Mouse (Mus musculus) olfactory bulb, adult 2 months (tissue): ENCODE measurements at regions not wholly inside any gene's neighbourhood (a gene's known extent, or its start where the extent isn't known, plus 50 kb on each side); places are given as distances from the start of the nearest gene placed in this dataset.

Source experiments
- H3K27ac ChIP-seq: fragments of 200-500 bp; 2 replicates; pipeline ENCODE4 v1.5.1; 2012; ENCODE audit warnings: low read depth, low read length; ENCODE audit not compliant: insufficient read depth
- H3K4me1 ChIP-seq: fragments of 200-500 bp; 2 replicates; pipeline ENCODE4 v1.6.1; 2012; ENCODE audit warnings: low read length; ENCODE audit not compliant: control insufficient read depth, insufficient read depth
- H3K4me3 ChIP-seq: fragments of 200-500 bp; 2 replicates; pipeline ENCODE4 v1.5.1; 2012; ENCODE audit warnings: mild to moderate bottlenecking, low read depth, low read length, moderate library complexity; ENCODE audit not compliant: insufficient read depth
- CTCF ChIP-seq: fragments of 200-500 bp; IDR thresholded peaks from 2 replicates; pipeline ENCODE4 v1.5.1; 2012; ENCODE audit warnings: low read depth, mild to moderate bottlenecking, low read length, moderate library complexity; ENCODE audit not compliant: insufficient read depth
- POLR2A ChIP-seq: fragments of 200-500 bp; IDR thresholded peaks from 2 replicates; pipeline ENCODE4 v1.6.1; 2012; ENCODE audit warnings: mild to moderate bottlenecking, low read depth, low read length, moderate library complexity; ENCODE audit not compliant: insufficient read depth
- WGBS: fragments of 180-500 bp; shearing (Covaris S2); methylation state at CpG from one replicate; pipeline ENCODE4 v1.1.7; 2018; 5-methylcytosine and 5-hydroxymethylcytosine counted together

GRCm38 (mm10) chr2:21267149-21267761 lies 61.7 kb downstream of the Thnsl1 start:
- Histone ChIP-seq H3K27ac (no peak overlapping the region), H3K4me1 (peaks cover 7% of the 10 kb centered on the region), H3K4me3 (peak overlapping the region; percentile 7; the same call in 1 of the 2 replicates)
- WGBS, result 33% methylated on average over 6 of the region's 6 CpGs
- no peak for TF ChIP-seq POLR2A
- no peak for TF ChIP-seq CTCF

GRCm38 (mm10) chr2:21269989-21270846 lies 64.7 kb downstream of the Thnsl1 start:
- no peak for TF ChIP-seq CTCF
- no peak for TF ChIP-seq POLR2A
- H3K27ac ChIP-seq, result no peak overlapping the region
- peaks cover 4% of the 10 kb centered on the region; the same call in 1 of the 2 replicates for H3K4me1 ChIP-seq
- WGBS, result 61% methylated on average over 12 of the region's 12 CpGs
- H3K4me3 ChIP-seq, result no peak overlapping the region

- Histone ChIP-seq H3K4me3 (no peak overlapping the region), H3K27ac (no peak overlapping the region), H3K4me1 (no peaks in the 10 kb centered on the region)
- WGBS, result 76% methylated on average over 4 of the region's 4 CpGs
- TF ChIP-seq CTCF (no peak), POLR2A (no peak)
Measured at GRCm38 (mm10) chr2:21273416-21273815, 67.9 kb downstream of the Thnsl1 start.

- no peak for TF ChIP-seq CTCF
- TF ChIP-seq POLR2A, result no peak
- no peak overlapping the region for H3K4me3 ChIP-seq
- no peaks in the 10 kb centered on the region for H3K4me1 ChIP-seq
- no peak overlapping the region for H3K27ac ChIP-seq
- 67% methylated on average over 4 of the region's 4 CpGs for WGBS
Measured at GRCm38 (mm10) chr2:21275315-21275714, 69.8 kb downstream of the Thnsl1 start.

GRCm38 (mm10) chr2:21280794-21281420 lies 75.4 kb downstream of the Thnsl1 start:
- H3K4me1 ChIP-seq, result peaks cover 11% of the 10 kb centered on the region
- no peak overlapping the region for H3K27ac ChIP-seq
- 31% methylated on average over 9 of the region's 9 CpGs for WGBS
- TF ChIP-seq POLR2A, result no peak
- TF ChIP-seq CTCF, result peak; percentile 89
- no peak overlapping the region for H3K4me3 ChIP-seq

- H3K4me3 ChIP-seq, result no peak overlapping the region
- H3K4me1 ChIP-seq, result peaks cover 11% of the 10 kb centered on the region
- 39% methylated on average over 14 of the region's 14 CpGs for WGBS
- H3K27ac ChIP-seq, result no peak overlapping the region
- TF ChIP-seq CTCF (no peak), POLR2A (no peak)
Measured at GRCm38 (mm10) chr2:21282505-21283200, 77.1 kb downstream of the Thnsl1 start.

- no peak overlapping the region for H3K4me3 ChIP-seq
- 95% methylated on average over 3 of the region's 3 CpGs for WGBS
- TF ChIP-seq POLR2A, result no peak
- no peak for TF ChIP-seq CTCF
- no peak overlapping the region for H3K27ac ChIP-seq
- H3K4me1 ChIP-seq, result peaks cover 13% of the 10 kb centered on the region
Measured at GRCm38 (mm10) chr2:21284881-21285280, 79.4 kb downstream of the Thnsl1 start.

- H3K27ac ChIP-seq, result no peak overlapping the region
Measured at GRCm38 (mm10) chr2:21287786-21288185, 79.6 kb upstream of the Gpr158 start.

GRCm38 (mm10) chr2:21292669-21293151 lies 74.6 kb upstream of the Gpr158 start:
- Histone ChIP-seq H3K27ac (peak overlapping the region; percentile 65), H3K4me3 (no peak overlapping the region), H3K4me1 (peaks cover 9% of the 10 kb centered on the region)
- 18% methylated on average over 2 of the region's 2 CpGs for WGBS
- TF ChIP-seq POLR2A, result no peak
- TF ChIP-seq CTCF, result no peak

More at GRCm38 (mm10) chr2:21287786-21288185, 79.6 kb upstream of the Gpr158 start:
- peaks cover 8% of the 10 kb centered on the region for H3K4me1 ChIP-seq
- 50% methylated on average over 13 of the region's 13 CpGs for WGBS
- no peak overlapping the region for H3K4me3 ChIP-seq
- TF ChIP-seq CTCF (no peak), POLR2A (no peak)
